Mouse (Mus musculus) neural tube, postnatal 0 days (tissue): Measurements from ENCODE around the gene Abcb1a. TPM values are rescaled to one million over a fixed set of nuclear protein-coding genes. Genes with fewer than 3 reads are reported as not detected.

Experiments
- polyA plus RNA-seq: library from polyadenylated mRNA; unstranded; fragments of >200 nt; fragmentation: Nextera tagmentation; extraction: Ambion mirVana; gene quantifications from 2 replicates; pipeline ENCODE4 v1.2.1, GENCODE M21; 2015

Gene Abcb1a
- 3.8 and 4.2 TPM in 2 replicates for polyA plus RNA-seq

DNA sequence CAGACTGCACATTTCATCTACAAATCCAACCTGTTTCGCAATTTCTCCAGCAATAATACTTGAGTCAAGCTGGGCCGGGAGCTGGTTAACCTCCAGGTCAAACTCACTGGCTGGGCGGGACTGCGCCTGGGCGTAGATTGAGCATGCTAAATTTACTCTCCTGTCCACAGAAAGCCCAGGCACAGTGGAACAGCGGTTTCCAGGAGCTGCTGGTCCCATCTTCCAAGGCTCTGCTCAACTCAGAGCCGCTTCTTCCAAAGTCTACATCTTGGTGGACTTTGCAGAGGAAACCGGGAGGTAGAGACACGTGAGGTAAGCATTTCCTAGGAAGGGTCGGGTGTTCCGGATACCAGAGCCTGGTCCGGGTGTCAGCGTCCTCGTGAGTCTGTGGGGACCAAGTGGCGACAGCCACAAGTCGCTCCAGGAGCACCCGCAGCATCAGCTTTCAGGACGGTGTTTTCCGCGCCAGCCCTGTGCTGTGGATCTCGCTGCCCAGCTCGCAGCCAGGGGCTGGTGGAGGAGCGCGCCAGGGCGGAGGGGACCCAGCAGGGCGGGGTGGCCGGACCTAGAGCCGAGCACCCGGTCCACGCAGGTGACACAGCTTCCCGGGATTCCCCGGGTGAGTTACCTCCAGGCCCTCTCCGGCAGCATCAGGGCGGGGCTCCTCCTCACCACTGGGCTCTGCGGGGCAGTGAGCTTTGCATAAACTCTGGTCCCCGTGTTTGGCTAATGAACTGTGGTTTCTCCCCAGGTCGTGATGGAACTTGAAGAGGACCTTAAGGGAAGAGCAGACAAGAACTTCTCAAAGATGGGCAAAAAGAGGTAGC, at the start of gene Abcb1a:
TSS of gene Abcb1a (plus strand) at position 167 of the 827 bp plus-strand sequence.

GRCm38 (mm10) chr5:8622596-8623231, 37.2 kb upstream of the Abcb1a start, which contains the start of gene Rundc3b:
TSS of gene Rundc3b (minus strand) at chr5:8622952.

Other genes starting within 250 kb of the Abcb1a start
- 4.8 and 5.3 TPM in 2 replicates for gene Dbf4, start 237.4 kb upstream of the Abcb1a start, polyA plus RNA-seq
- gene Slc25a40, start 237.2 kb upstream of the Abcb1a start, polyA plus RNA-seq: 9.8 and 10.6 TPM in 2 replicates
- 32.8 and 35.3 TPM in 2 replicates for gene Rundc3b, start 37.1 kb upstream of the Abcb1a start, polyA plus RNA-seq
- gene Abcb1b, start 138.1 kb downstream of the Abcb1a start, polyA plus RNA-seq: 2.2 and 2.5 TPM in 2 replicates
- gene Abcb4, start 233.6 kb downstream of the Abcb1a start, polyA plus RNA-seq: 0.79 and 1.8 TPM in 2 replicates